Mouse (Mus musculus) regulatory T cell (primary cell): ENCODE measurements around the gene Plpp3.

Experiments
- in situ Hi-C: fragments of 300-600 bp; cut with MboI, MseI; formaldehyde crosslinking; loops from one replicate; pipeline ENCODE4 v1.15.1; 2025; ENCODE audit warnings: high pct_unique_total_duplicates

Plpp3 gene

GRCm38 (mm10) chr4:105186654-105187053 lies 29.5 kb downstream of the Plpp3 start:
- in situ Hi-C loops: no loop called here

GRCm38 (mm10) chr4:105187873-105188272 lies 30.7 kb downstream of the Plpp3 start:
- in situ Hi-C loops: no loop called here

GRCm38 (mm10) chr4:105188801-105189200 lies 31.7 kb downstream of the Plpp3 start:
- in situ Hi-C loops: no loop called here

GRCm38 (mm10) chr4:105190826-105191225 lies 33.7 kb downstream of the Plpp3 start:
- in situ Hi-C loops: no loop called here

GRCm38 (mm10) chr4:105191550-105191949 lies 34.4 kb downstream of the Plpp3 start:
- in situ Hi-C loops: no loop called here

GRCm38 (mm10) chr4:105192665-105193064 lies 35.5 kb downstream of the Plpp3 start:
- in situ Hi-C loops: no loop called here

GRCm38 (mm10) chr4:105195256-105195655 lies 38.1 kb downstream of the Plpp3 start:
- in situ Hi-C loops: no loop called here

- in situ Hi-C loops: no loop called here
These were observed 39.0 kb downstream of the Plpp3 start for GRCm38 (mm10) chr4:105196099-105196498.

- in situ Hi-C loops: no loop called here
These were observed 40.0 kb downstream of the Plpp3 start for GRCm38 (mm10) chr4:105196993-105197765.

GRCm38 (mm10) chr4:105198696-105199095 lies 41.5 kb downstream of the Plpp3 start:
- in situ Hi-C loops: no loop called here

- in situ Hi-C loops: no loop called here
These were observed 42.2 kb downstream of the Plpp3 start for GRCm38 (mm10) chr4:105199345-105199744.

GRCm38 (mm10) chr4:105200624-105201524 lies 43.7 kb downstream of the Plpp3 start:
- in situ Hi-C loops: no loop called here

- in situ Hi-C loops: no loop called here
These were observed 45.3 kb downstream of the Plpp3 start for GRCm38 (mm10) chr4:105202439-105202838.

GRCm38 (mm10) chr4:105203303-105203761 lies 46.2 kb downstream of the Plpp3 start:
- in situ Hi-C loops: no loop called here

- in situ Hi-C loops: no loop called here
These were observed 46.9 kb downstream of the Plpp3 start for GRCm38 (mm10) chr4:105204071-105204470.

- in situ Hi-C loops: no loop called here
These were observed 48.1 kb downstream of the Plpp3 start for GRCm38 (mm10) chr4:105205045-105205851.

GRCm38 (mm10) chr4:105206102-105206501 lies 49.0 kb downstream of the Plpp3 start:
- in situ Hi-C loops: no loop called here

GRCm38 (mm10) chr4:105206995-105207394 lies 49.8 kb downstream of the Plpp3 start:
- in situ Hi-C loops: no loop called here

GRCm38 (mm10) chr4:105207641-105208040 lies 50.5 kb downstream of the Plpp3 start:
- in situ Hi-C loops: no loop called here

GRCm38 (mm10) chr4:105208977-105209376 lies 51.8 kb downstream of the Plpp3 start:
- in situ Hi-C loops: no loop called here

GRCm38 (mm10) chr4:105213314-105213713 lies 56.2 kb downstream of the Plpp3 start:
- in situ Hi-C loops: no loop called here

GRCm38 (mm10) chr4:105214438-105214837 lies 57.3 kb downstream of the Plpp3 start:
- in situ Hi-C loops: no loop called here
